Mouse (Mus musculus): ENCODE results near the gene Mdga1. TPM values are rescaled to one million over a fixed set of nuclear protein-coding genes. Genes with fewer than 3 reads are reported as not detected.
"Not testable (repeated sequence)": the region's sequence is repeated elsewhere in the genome, so short reads cannot be mapped to it uniquely, and the experiment has no call there.

Mdga1 gene
- total RNA-seq, 2 experiments from 2014 or later, result 16.0 to 22.2 TPM

GRCm38 (mm10) chr17:29823439-29824207, 146.3 kb downstream of the Mdga1 start:
- intact Hi-C loops (cut with DNase I), result no loop called here
- DNase-seq, result peak; percentile 41 to 63

GRCm38 (mm10) chr17:29819608-29820007, 150.3 kb downstream of the Mdga1 start:
- intact Hi-C loops (cut with DNase I), result no loop called here
- DNase-seq, result no peak

- peak in 1 of 2 experiments; percentile 31 for DNase-seq
- intact Hi-C loops (cut with DNase I), result no loop called here
Observed at GRCm38 (mm10) chr17:29818989-29819388, 150.9 kb downstream of the Mdga1 start.

DNA sequence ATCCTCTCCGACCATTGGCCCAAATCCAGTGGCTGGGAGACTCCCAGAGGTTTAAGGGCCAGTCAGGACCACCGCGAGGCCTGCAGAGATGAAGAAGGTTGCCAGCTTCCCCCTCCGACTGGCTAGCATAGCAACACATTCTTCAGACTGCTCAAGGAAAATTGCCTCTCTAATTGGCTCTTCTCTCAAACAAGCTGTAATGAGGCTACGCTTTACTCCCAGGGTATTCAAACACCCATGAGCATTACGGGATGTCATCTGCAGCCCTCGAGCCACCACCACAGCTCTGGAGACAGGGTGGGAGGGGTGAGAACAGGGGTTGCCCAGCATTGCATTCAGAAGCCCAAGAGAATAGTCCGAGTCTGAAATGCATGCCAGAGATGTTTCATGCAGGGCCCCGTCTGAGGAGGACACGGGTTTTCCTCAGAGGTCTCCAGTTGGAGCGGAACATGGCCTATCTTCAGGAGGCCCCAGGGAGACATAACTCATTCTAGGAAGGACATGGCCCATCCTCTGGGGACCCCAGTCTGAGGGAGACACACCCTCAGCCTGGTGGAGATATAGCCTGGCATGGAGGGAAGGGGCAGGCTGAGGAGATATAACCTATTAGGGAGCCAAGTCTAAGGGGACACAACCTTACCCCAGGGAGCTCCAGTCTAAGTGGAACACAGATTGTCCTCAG, 151.5 kb downstream of the Mdga1 start:
- no peak for DNase-seq
- intact Hi-C loops (cut with DNase I), result no loop called here

GRCm38 (mm10) chr17:29814758-29815157, 155.1 kb downstream of the Mdga1 start:
- intact Hi-C loops (cut with DNase I), result no loop called here

GRCm38 (mm10) chr17:29813328-29813727, 156.6 kb downstream of the Mdga1 start:
- DNase-seq, result no peak
- intact Hi-C loops (cut with DNase I), result no loop called here

More at GRCm38 (mm10) chr17:29814758-29815157, 155.1 kb downstream of the Mdga1 start:
- no peak for DNase-seq

DNA sequence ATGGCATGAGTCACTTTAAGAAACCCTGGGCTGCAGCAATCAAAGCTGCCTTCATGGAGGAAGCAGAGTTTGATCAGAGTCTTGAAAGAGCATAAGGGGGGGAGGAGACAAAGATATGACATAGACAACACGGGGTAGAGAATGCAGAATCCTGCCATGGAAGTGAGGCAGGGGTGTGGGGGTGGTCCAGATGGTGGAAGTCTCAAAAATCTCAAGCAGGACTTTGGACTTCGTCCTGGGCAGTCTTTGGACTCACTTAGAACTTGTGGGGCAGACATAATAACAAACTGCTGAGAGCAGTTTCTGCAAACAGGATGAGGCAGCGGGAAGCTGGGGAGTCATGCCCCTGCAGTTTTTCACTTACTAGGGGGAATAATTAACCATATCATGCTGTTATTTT, 166.3 kb downstream of the Mdga1 start:
- no peak for DNase-seq
- intact Hi-C loops (cut with DNase I), result no loop called here

DNA sequence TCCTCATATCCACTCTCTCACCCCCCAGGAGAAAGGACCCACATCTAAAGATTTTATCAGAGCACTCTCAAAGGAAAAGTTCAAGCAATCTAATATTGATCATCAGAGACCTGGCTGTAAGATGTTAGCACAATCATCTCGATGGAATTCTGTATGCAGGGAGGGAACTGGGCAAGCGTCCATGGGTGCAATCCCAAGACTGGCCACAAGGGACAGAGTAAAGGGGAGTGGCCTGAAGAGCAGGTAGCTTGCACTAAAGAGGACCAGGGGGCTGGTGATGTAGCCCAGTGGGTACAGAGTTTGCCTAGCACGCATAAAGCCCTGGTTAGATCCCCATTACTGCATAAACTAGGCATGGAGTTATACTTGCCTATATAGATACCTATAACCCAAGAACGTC, 168.5 kb downstream of the Mdga1 start:
- intact Hi-C loops (cut with DNase I), result no loop called here
- DNase-seq, result peak; percentile 67 to 88

DNA sequence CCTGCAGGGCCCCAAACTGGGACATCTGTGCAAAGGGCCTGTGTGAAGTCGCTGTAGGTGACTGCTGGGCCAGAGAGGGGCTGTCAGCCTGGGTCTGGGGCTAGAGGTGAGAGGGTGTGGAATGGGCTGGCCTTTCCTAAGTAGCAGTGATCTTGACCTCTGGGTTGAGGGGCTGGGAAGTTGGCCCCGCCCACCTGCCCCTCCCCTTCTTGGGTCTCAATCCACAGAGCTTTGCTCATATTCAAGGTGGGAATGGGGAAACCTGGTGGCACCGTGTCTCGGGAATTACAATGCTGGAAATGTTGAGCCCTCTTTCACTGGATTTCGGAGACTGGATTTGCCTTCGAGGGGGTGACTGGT, 169.8 kb downstream of the Mdga1 start:
- intact Hi-C loops (cut with DNase I), result no loop called here
- no peak for DNase-seq

DNA sequence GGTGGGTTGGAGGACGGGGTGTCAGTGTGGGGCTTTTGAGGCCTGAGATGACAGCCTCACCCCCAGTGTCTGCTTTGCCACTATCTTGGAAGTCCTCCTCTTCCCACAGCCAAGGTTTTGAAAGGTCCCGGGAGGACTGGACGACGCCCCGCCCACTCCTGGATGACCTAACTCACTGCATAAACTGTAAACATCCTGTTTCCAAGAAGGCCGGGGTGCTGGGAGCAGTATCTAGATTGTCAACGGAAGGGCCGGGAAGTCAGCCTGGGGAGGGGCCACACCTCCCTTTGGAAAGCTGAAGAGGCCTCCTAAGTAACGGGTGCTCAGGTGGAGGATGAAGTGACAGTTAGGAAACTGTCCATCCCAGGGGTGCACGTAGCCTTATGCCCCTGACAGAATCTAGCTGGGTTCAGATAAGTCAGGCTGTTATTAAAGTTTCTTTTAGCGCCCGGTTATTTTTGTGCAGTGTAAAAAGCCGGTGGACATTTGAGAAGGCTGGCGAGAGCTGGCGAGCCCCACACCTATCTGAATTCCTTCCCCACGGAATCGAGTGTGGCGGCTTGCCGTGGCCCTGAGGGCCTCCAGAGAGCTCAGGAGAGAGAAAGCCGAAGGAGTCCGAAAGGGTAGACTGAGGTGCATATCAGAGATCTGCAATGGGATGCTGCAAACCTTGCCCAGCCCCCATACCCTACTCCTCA, 170.3 kb downstream of the Mdga1 start:
- DNase-seq, result no peak
- intact Hi-C loops (cut with DNase I), result loop anchor here (5.0 kb wide), 1 partner anchor 48 kb away; no protein-coding TSS in a partner anchor

DNA sequence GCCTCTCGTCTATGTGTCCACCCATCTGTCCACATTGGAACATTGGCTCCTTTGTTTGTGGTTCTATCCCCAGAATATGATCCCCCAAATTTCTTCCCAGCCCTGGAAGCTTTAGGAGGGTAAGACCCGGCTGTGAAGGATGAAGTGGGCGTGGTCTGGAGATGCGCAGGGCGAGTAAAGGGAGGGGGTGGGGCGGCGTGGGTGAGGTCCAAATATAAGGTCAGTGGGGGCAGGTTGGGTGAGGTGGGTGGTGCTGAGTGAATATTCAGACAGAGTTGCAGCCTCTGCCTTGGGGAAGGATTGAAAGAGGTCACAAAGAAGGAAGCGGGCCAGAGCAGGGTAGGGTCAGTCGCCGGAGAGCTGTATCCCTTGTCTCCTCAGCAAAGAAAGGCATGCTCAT, 171.7 kb downstream of the Mdga1 start:
- intact Hi-C loops (cut with DNase I), result loop anchor here (5.0 kb wide), 1 partner anchor 49 kb away; no protein-coding TSS in a partner anchor
- no peak for DNase-seq

DNA sequence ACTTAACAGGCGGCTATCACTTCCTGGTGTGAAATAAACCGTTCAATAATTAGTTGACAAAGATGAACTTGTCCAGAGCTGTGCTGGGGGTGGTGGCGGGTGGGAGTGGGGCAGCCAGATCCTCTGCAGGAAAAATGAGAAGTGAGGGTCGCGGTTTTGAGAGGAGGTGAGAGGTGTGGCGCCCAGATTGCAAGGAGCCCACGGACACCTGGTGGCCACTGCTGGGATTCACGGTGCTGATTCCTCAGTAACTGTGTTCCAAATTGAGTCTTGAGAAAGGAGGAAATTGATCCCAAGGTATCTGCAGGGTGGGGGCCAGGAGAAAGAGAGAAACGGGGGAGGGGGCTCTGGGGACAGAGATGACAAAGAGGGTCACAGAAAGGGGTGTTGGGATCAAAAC, 173.1 kb downstream of the Mdga1 start:
- intact Hi-C loops (cut with DNase I), result loop anchor here (1.0 to 5.0 kb wide), 2 partner anchors 51 to 87 kb away; no protein-coding TSS in a partner anchor
- DNase-seq, result no peak

GRCm38 (mm10) chr17:29796086-29796485, 173.8 kb downstream of the Mdga1 start:
- intact Hi-C loops (cut with DNase I), result loop anchor here (1.0 to 5.0 kb wide), 2 partner anchors 51 to 87 kb away; no protein-coding TSS in a partner anchor

GRCm38 (mm10) chr17:29795050-29795770, 174.7 kb downstream of the Mdga1 start:
- intact Hi-C loops (cut with DNase I), result loop anchor here (5.0 kb wide), 1 partner anchor 52 kb away; no protein-coding TSS in a partner anchor
- DNase-seq, result no peak

More at GRCm38 (mm10) chr17:29796086-29796485, 173.8 kb downstream of the Mdga1 start:
- peak; percentile 82 to 86 for DNase-seq

- no peak for DNase-seq
- intact Hi-C loops (cut with DNase I), result no loop called here
Observed at GRCm38 (mm10) chr17:29791531-29792050, 178.3 kb downstream of the Mdga1 start.

GRCm38 (mm10) chr17:29790231-29790740, 179.6 kb downstream of the Mdga1 start:
- intact Hi-C loops (cut with DNase I), result no loop called here
- peak; percentile 16 to 27 for DNase-seq

DNA sequence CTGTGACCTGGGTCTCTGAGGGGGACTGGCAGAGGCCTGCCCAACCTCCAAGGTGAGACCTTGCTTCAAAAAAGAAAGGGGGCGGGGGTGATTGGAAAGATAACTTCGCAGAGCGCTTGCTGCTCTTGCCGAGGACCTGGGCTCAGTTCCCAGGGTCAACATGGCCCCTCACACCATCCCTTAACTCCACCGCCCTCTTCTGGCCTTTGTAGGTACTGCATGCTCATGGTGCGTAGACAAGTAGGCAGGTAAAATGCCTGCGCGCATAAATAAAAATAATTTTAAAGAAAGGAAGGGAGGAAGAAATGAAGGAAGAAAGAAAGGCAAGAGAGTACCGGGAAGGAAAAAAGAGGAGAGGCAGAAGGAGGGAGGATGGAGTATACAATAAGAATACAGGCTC, 180.2 kb downstream of the Mdga1 start:
- peak in 1 of 2 experiments; percentile 40 for DNase-seq
- intact Hi-C loops (cut with DNase I), result no loop called here

GRCm38 (mm10) chr17:29788573-29788972, 181.3 kb downstream of the Mdga1 start:
- DNase-seq, result no peak

GRCm38 (mm10) chr17:29784820-29785219, 185.1 kb downstream of the Mdga1 start:
- no peak for DNase-seq
- intact Hi-C loops (cut with DNase I), result no loop called here

More at GRCm38 (mm10) chr17:29788573-29788972, 181.3 kb downstream of the Mdga1 start:
- intact Hi-C loops (cut with DNase I), result no loop called here

DNA sequence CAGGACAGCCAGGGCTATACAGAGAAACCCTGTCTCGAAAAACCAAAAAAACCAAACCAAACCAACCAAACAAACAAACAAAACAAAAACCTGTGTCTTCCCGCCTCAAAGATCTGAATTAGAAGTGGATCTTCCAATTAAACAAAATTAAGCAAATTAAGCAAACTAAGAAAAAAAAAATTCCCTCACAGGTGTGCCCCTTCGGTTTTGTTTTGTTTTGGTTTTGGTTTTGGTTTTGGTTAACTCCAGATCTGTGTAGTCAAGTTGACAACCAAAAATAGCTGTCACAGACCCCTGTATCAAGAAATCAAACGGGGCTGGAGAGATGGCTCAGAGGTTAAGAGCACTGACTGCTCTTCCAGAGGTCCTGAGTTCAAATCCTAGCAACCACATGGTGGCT, 188.4 kb downstream of the Mdga1 start:
- intact Hi-C loops (cut with DNase I); DNase-seq: not testable (repeated sequence)

Measured in heart, postnatal 14 days (tissue).